Mouse (Mus musculus): ENCODE results near the gene Kprp. TPM values are rescaled to one million over a fixed set of nuclear protein-coding genes. Genes with fewer than 3 reads are reported as not detected.
"Not testable (repeated sequence)": the region's sequence is repeated elsewhere in the genome, so short reads cannot be mapped to it uniquely, and the experiment has no call there.

The Kprp gene
- not detected in 2 replicates for total RNA-seq (2017)

- no peak for ATAC-seq (replicated peaks in 1 of 2; ENCODE audit: insufficient read depth in 1 of 2, low FRiP score in 2 of 2, low TSS enrichment in 1 of 2, low read depth in 1 of 2, poor library complexity in 2 of 2, severe bottlenecking in 2 of 2)
Measured at GRCm38 (mm10) chr3:92827108-92827507, at the start of gene Kprp. Gene Kprp (minus strand): TSS chr3:92827247.

- no peak for ATAC-seq (replicated peaks in 1 of 2; ENCODE audit: insufficient read depth in 1 of 2, low FRiP score in 2 of 2, low TSS enrichment in 1 of 2, low read depth in 1 of 2, poor library complexity in 2 of 2, severe bottlenecking in 2 of 2)
Measured at GRCm38 (mm10) chr3:92874180-92874579, 47.1 kb upstream of the Kprp start.

GRCm38 (mm10) chr3:92870116-92870515 lies 43.1 kb upstream of the Kprp start, which contains the start of gene 2310050C09Rik:
Gene 2310050C09Rik (minus strand): TSS chr3:92870216.
- no peak for ATAC-seq (replicated peaks in 1 of 2; ENCODE audit: insufficient read depth in 1 of 2, low FRiP score in 2 of 2, low TSS enrichment in 1 of 2, low read depth in 1 of 2, poor library complexity in 2 of 2, severe bottlenecking in 2 of 2)

GRCm38 (mm10) chr3:92851186-92851585 lies 24.1 kb upstream of the Kprp start, which contains the start of gene Lce1l:
Gene Lce1l (minus strand): TSS chr3:92851286.
- no peak for ATAC-seq (replicated peaks in 1 of 2; ENCODE audit: insufficient read depth in 1 of 2, low FRiP score in 2 of 2, low TSS enrichment in 1 of 2, low read depth in 1 of 2, poor library complexity in 2 of 2, severe bottlenecking in 2 of 2)

- ATAC-seq (replicated peaks in 1 of 2; ENCODE audit: insufficient read depth in 1 of 2, low FRiP score in 2 of 2, low TSS enrichment in 1 of 2, low read depth in 1 of 2, poor library complexity in 2 of 2, severe bottlenecking in 2 of 2): no peak
Measured at GRCm38 (mm10) chr3:92825808-92826207, 1.2 kb downstream of the Kprp start.

- ATAC-seq (replicated peaks in 1 of 2; ENCODE audit: insufficient read depth in 1 of 2, low FRiP score in 2 of 2, low TSS enrichment in 1 of 2, low read depth in 1 of 2, poor library complexity in 2 of 2, severe bottlenecking in 2 of 2): not testable (repeated sequence)
Measured at GRCm38 (mm10) chr3:92816036-92816435, 11.0 kb downstream of the Kprp start.

- ATAC-seq (replicated peaks in 1 of 2; ENCODE audit: insufficient read depth in 1 of 2, low FRiP score in 2 of 2, low TSS enrichment in 1 of 2, low read depth in 1 of 2, poor library complexity in 2 of 2, severe bottlenecking in 2 of 2): no peak
Measured at GRCm38 (mm10) chr3:92815581-92815980, 11.5 kb downstream of the Kprp start.

GRCm38 (mm10) chr3:92807791-92808190 lies 19.3 kb downstream of the Kprp start, which contains the start of gene Lce1k:
Gene Lce1k (minus strand): TSS chr3:92807891.
- no peak for ATAC-seq (replicated peaks in 1 of 2; ENCODE audit: insufficient read depth in 1 of 2, low FRiP score in 2 of 2, low TSS enrichment in 1 of 2, low read depth in 1 of 2, poor library complexity in 2 of 2, severe bottlenecking in 2 of 2)

- ATAC-seq (replicated peaks in 1 of 2; ENCODE audit: insufficient read depth in 1 of 2, low FRiP score in 2 of 2, low TSS enrichment in 1 of 2, low read depth in 1 of 2, poor library complexity in 2 of 2, severe bottlenecking in 2 of 2): no peak
Measured at GRCm38 (mm10) chr3:92790414-92790813, 36.6 kb downstream of the Kprp start, which contains the start of gene Lce1j. Gene Lce1j (minus strand): TSS chr3:92790514.

GRCm38 (mm10) chr3:92778799-92779198 lies 48.2 kb downstream of the Kprp start, which contains the start of gene Lce1i:
Gene Lce1i (minus strand): TSS chr3:92778899.
- no peak for ATAC-seq (replicated peaks in 1 of 2; ENCODE audit: insufficient read depth in 1 of 2, low FRiP score in 2 of 2, low TSS enrichment in 1 of 2, low read depth in 1 of 2, poor library complexity in 2 of 2, severe bottlenecking in 2 of 2)

Other genes with a start within 250 kb of the Kprp start
- not detected in 2 replicates for gene Smcp, start 238.2 kb downstream of the Kprp start, total RNA-seq (2017)
- gene 2210017I01Rik, start 219.8 kb downstream of the Kprp start, total RNA-seq (2017): not detected in 2 replicates
- not detected in 2 replicates for gene Lce6a, start 205.6 kb downstream of the Kprp start, total RNA-seq (2017)
- not detected in 2 replicates for gene Lce1a1, start 178.9 kb downstream of the Kprp start, total RNA-seq (2017)
- gene Lce1b, start 170.3 kb downstream of the Kprp start, total RNA-seq (2017): not detected in 2 replicates
- gene Lce1a2, start 156.9 kb downstream of the Kprp start, total RNA-seq (2017): not detected in 2 replicates
- gene Lce1c, start 148.0 kb downstream of the Kprp start, total RNA-seq (2017): not detected in 2 replicates
- not detected in 2 replicates for gene Lce1d, start 140.0 kb downstream of the Kprp start, total RNA-seq (2017)
- not detected in 2 replicates for gene Lce1e, start 118.2 kb downstream of the Kprp start, total RNA-seq (2017)
- gene Lce1f, start 106.9 kb downstream of the Kprp start, total RNA-seq (2017): not detected in 2 replicates
- gene Gm38119, start 88.2 kb downstream of the Kprp start, total RNA-seq (2017): not detected in 2 replicates
- not detected in 2 replicates for gene Lce1g, start 74.9 kb downstream of the Kprp start, total RNA-seq (2017)
- gene Lce1h, start 62.2 kb downstream of the Kprp start, total RNA-seq (2017): not detected in 2 replicates
- gene Lce1i, start 48.3 kb downstream of the Kprp start, total RNA-seq (2017): not detected in 2 replicates
- gene Lce1j, start 36.7 kb downstream of the Kprp start, total RNA-seq (2017): not detected in 2 replicates
- gene Lce1k, start 19.4 kb downstream of the Kprp start, total RNA-seq (2017): not detected in 2 replicates
- not detected in 2 replicates for gene Lce1l, start 24.0 kb upstream of the Kprp start, total RNA-seq (2017)
- not detected in 2 replicates for gene 2310050C09Rik, start 43.0 kb upstream of the Kprp start, total RNA-seq (2017)
- gene Lce3a, start 99.0 kb upstream of the Kprp start, total RNA-seq (2017): not detected in 2 replicates
- not detected in 2 replicates for gene Lce3b, start 105.7 kb upstream of the Kprp start, total RNA-seq (2017)
- not detected in 2 replicates for gene Lce3c, start 117.2 kb upstream of the Kprp start, total RNA-seq (2017)
- not detected in 2 replicates for gene Lce3d, start 130.1 kb upstream of the Kprp start, total RNA-seq (2017)
- gene Lce3e, start 139.8 kb upstream of the Kprp start, total RNA-seq (2017): not detected in 2 replicates
- gene Lce3f, start 165.0 kb upstream of the Kprp start, total RNA-seq (2017): not detected in 2 replicates
- not detected in 2 replicates for gene Crct1, start 188.4 kb upstream of the Kprp start, total RNA-seq (2017)
- gene Lce1m, start 191.8 kb upstream of the Kprp start, total RNA-seq (2017): not detected in 2 replicates
- not detected in 2 replicates for gene Gm4858, start 241.6 kb upstream of the Kprp start, total RNA-seq (2017)